Mouse (Mus musculus) heart, embryonic 15.5 days (tissue): Measurements from ENCODE around the gene Lypd4. TPM values are rescaled to one million over a fixed set of nuclear protein-coding genes. Genes with fewer than 3 reads are reported as not detected.
"Not testable (repeated sequence)": the region's sequence is repeated elsewhere in the genome, so short reads cannot be mapped to it uniquely, and the experiment has no call there.

ENCODE experiments used
- ATAC-seq: fragments of 200-750 bp; cut with Nextera tagmentation; replicated peaks from 2 replicates; pipeline ENCODE4 v1.8.0; 2017; ENCODE audit warnings: low read depth, moderate TSS enrichment; ENCODE audit not compliant: insufficient number of reproducible peaks, insufficient read depth, low FRiP score
- H3K27ac ChIP-seq: fragments of 300-500 bp; sonication (generic); 2 replicates; pipeline ENCODE4 v1.5.1; 2015; ENCODE audit warnings: mild to moderate bottlenecking, inconsistent platforms
- H3K27me3 ChIP-seq: fragments of 300-500 bp; sonication (generic); 2 replicates; pipeline ENCODE4 v1.6.1; 2015; ENCODE audit warnings: inconsistent platforms
- H3K36me3 ChIP-seq: fragments of 300-500 bp; sonication (generic); 2 replicates; pipeline ENCODE4 v1.6.1; 2015; ENCODE audit warnings: mild to moderate bottlenecking, inconsistent platforms
- H3K4me1 ChIP-seq: fragments of 300-500 bp; sonication (generic); replicated peaks from 2 replicates; pipeline ENCODE4 v1.6.1; 2015; ENCODE audit warnings: inconsistent platforms
- H3K4me2 ChIP-seq: fragments of 300-500 bp; sonication (generic); 2 replicates; pipeline ENCODE4 v1.6.1; 2015; ENCODE audit warnings: inconsistent platforms, mild to moderate bottlenecking, moderate library complexity
- H3K4me3 ChIP-seq: fragments of 300-500 bp; sonication (generic); 2 replicates; pipeline ENCODE4 v1.5.1; 2015; ENCODE audit warnings: mild to moderate bottlenecking, inconsistent platforms
- H3K9ac ChIP-seq: fragments of 300-500 bp; sonication (generic); 2 replicates; pipeline ENCODE4 v1.6.1; 2015; ENCODE audit warnings: mild to moderate bottlenecking, inconsistent platforms
- H3K9me3 ChIP-seq: fragments of 300-500 bp; sonication (generic); replicated peaks from 2 replicates; pipeline ENCODE4 v1.6.1; 2016; ENCODE audit warnings: inconsistent platforms
- WGBS: fragments of 180-500 bp; shearing (Covaris S2); methylation state at CpG from one replicate; pipeline ENCODE4 v1.1.7; 2015; ENCODE audit warnings: mixed read lengths; 5-methylcytosine and 5-hydroxymethylcytosine counted together
- polyA plus RNA-seq: library from polyadenylated mRNA; unstranded; fragments of >200 nt; fragmentation: Nextera tagmentation; extraction: Ambion mirVana; gene quantifications from 2 replicates; pipeline ENCODE4 v1.2.1, GENCODE M21; 2015

Lypd4 gene
- polyA plus RNA-seq, 1 experiment from 2014 or later: not detected

DNA sequence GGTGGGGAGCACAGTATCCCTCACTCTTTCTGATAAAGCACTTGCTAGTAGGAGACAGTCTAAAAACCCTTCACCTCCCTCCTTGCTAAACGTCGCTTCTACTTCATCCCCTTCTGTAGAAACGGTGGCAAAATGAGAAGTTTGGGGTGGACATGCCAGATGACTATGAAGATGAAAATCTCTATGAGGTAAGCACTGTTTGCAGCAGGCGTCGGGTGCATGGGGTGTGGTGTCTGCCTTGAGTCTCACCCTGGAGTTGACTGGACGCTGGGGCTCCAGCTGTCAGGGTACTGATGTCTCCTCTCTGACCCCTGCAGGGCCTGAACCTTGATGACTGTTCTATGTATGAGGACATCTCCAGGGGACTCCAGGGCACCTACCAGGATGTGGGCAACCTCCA, 31.4 kb upstream of the Lypd4 start:
- ATAC-seq: no peak
- no peak overlapping the region for H3K4me2 ChIP-seq
- H3K27ac ChIP-seq: no peak overlapping the region
- H3K27me3 ChIP-seq: no peaks in the 10 kb centered on the region
- 75% methylated on average over 6 of the region's 6 CpGs for WGBS
- peaks cover 27% of the 10 kb centered on the region for H3K4me1 ChIP-seq
- H3K36me3 ChIP-seq: no peaks in the 10 kb centered on the region
- no peak overlapping the region for H3K4me3 ChIP-seq
- no peaks in the 10 kb centered on the region for H3K9me3 ChIP-seq
- H3K9ac ChIP-seq: no peak overlapping the region

DNA sequence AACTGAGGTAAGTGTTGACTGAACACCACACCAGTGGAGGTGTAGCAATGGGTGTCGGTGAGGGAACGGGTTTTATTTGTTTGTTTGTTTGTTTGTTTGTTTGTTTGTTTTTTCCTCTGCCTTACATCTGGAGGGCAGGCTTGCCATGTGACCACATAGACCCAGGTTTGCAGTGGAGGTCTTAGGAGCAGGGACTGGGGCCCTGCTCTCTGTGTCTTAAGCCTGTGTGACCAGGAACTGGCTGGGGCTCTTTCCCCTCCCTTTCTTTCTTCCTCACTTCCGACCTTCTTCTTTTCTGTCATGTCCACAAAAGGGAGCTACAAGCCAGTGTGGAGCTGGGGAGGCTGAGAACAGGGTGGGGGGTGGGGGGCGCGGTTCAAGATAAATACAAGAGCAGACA, 28.2 kb upstream of the Lypd4 start:
- no peak for ATAC-seq

DNA sequence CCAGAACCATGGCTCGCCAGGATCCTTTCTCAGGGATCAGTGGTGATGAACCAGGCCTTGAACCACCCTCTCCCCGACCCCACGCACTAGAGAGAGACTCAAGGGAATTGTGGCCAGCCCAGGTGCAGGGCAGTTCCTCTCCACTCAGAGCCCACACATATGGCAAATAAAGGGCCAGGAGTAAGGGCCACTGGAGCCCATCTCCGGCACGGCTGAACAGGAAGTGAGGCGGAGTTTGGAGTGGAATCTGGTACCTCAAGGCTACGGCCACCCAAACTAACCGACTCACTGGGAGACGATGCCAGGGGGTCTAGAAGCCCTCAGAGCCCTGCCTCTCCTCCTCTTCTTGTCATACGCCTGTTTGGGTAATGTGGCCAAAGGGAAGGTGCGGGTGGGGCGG, 27.5 kb upstream of the Lypd4 start, which contains the start of gene Cd79a:
Gene Cd79a (plus strand): TSS at position 158 of the 400 bp plus-strand sequence.
- ATAC-seq: no peak
- no peak within 1 kb of the TSS for H3K27ac ChIP-seq
- no peaks in the 10 kb centered on the region for H3K36me3 ChIP-seq
- no peak within 1 kb of the TSS for H3K4me2 ChIP-seq
- H3K9ac ChIP-seq: no peak within 1 kb of the TSS
- H3K4me1 ChIP-seq: peaks cover 6% of the 10 kb centered on the region
- WGBS: 67% methylated on average over 12 of the region's 12 CpGs
- H3K27me3 ChIP-seq: no peaks in the 10 kb centered on the region
- no peak within 1 kb of the TSS for H3K4me3 ChIP-seq
- no peaks in the 10 kb centered on the region for H3K9me3 ChIP-seq

More for the DNA sequence above, 28.2 kb upstream of the Lypd4 start:
- no peak overlapping the region for H3K9ac ChIP-seq
- no peaks in the 10 kb centered on the region for H3K36me3 ChIP-seq
- no peak overlapping the region for H3K4me2 ChIP-seq
- H3K4me3 ChIP-seq: no peak overlapping the region
- 70% methylated on average over 5 of the region's 5 CpGs for WGBS
- peaks cover 10% of the 10 kb centered on the region for H3K4me1 ChIP-seq
- H3K27ac ChIP-seq: no peak overlapping the region
- no peaks in the 10 kb centered on the region for H3K9me3 ChIP-seq
- no peaks in the 10 kb centered on the region for H3K27me3 ChIP-seq

DNA sequence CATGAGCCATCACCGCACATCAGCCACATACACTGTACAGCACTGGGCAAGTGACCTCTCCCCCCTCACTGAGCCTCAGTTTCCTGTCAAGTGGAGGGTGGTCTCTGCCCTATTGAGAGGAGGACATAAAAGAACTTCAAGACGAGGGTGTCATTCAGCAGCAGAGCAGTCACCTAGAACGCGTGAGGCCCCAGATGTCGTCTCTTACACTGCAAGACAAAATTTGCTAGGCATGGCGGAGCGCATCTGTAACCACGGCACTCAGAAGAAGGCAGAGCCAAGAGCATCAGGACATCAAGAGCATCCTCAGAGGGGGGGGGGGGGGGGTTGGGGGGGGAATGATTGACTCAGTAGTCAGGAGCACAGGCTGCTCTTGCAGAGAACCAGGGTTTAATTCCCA, 26.5 kb upstream of the Lypd4 start:
- Histone ChIP-seq H3K9me3 (no peaks in the 10 kb centered on the region), H3K36me3 (no peaks in the 10 kb centered on the region), H3K9ac (no peak overlapping the region), H3K4me1 (no peaks in the 10 kb centered on the region), H3K27ac (no peak overlapping the region), H3K4me3 (no peak overlapping the region), H3K27me3 (no peaks in the 10 kb centered on the region), H3K4me2 (no peak overlapping the region)
- WGBS: 91% methylated on average over 8 of the region's 8 CpGs
- no peak for ATAC-seq

DNA sequence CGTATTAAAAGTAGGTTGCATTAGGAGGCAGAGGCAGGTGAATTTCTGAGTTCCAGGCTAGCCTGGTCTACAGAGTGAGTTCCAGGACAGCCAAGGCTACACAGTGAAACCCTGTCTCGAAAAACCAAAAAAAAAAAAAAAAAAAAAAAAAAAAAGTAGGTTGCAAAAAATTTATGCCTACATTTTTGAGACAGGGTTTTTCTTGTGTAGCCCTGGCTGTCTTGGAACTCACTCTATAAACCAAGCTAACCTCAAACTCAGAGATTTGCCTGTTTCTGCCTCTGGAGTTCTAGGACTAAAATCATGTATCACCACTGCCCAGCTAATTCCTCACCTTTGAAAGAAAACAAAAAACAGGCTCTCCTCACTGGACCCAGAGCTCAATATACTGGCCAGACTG, 26.0 kb upstream of the Lypd4 start:
- H3K4me2 ChIP-seq, ATAC-seq: not testable (repeated sequence)
- WGBS: 78% methylated on average over 2 of the region's 2 CpGs

DNA sequence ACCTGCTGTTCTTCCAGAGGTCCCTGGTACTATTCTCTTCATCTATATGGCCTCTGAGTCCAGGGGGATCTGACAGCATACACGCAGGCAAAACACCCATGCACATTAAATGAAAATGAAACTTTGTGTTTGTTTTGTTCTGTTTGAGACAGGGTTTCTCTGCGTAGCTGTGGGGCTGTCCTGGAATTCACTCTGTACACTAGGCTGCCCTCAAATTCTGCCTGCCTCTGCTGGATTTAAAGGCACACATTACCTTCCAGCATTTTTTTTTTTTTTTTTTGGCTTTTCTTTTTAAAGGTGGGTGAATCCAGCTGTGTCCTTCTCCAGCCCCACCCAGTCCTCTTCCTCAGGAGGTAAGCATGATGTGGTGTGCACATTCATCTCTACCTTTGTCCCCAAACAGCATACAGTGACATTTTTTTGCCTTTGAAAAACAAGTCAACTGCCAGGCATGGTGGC, 22.4 kb upstream of the Lypd4 start:
- Histone ChIP-seq H3K4me3 (no peak overlapping the region), H3K27ac (no peak overlapping the region), H3K36me3 (peaks cover 32% of the 10 kb centered on the region), H3K4me1 (peaks cover 9% of the 10 kb centered on the region), H3K9ac (no peak overlapping the region), H3K9me3 (no peaks in the 10 kb centered on the region), H3K27me3 (no peaks in the 10 kb centered on the region), H3K4me2 (no peak overlapping the region)
- WGBS: 80% methylated on average over 2 of the region's 2 CpGs
- no peak for ATAC-seq

More for the DNA sequence above, 26.0 kb upstream of the Lypd4 start:
- not testable (repeated sequence) for H3K4me1 ChIP-seq, H3K27me3 ChIP-seq, H3K36me3 ChIP-seq, H3K9me3 ChIP-seq, H3K9ac ChIP-seq, H3K27ac ChIP-seq, H3K4me3 ChIP-seq

DNA sequence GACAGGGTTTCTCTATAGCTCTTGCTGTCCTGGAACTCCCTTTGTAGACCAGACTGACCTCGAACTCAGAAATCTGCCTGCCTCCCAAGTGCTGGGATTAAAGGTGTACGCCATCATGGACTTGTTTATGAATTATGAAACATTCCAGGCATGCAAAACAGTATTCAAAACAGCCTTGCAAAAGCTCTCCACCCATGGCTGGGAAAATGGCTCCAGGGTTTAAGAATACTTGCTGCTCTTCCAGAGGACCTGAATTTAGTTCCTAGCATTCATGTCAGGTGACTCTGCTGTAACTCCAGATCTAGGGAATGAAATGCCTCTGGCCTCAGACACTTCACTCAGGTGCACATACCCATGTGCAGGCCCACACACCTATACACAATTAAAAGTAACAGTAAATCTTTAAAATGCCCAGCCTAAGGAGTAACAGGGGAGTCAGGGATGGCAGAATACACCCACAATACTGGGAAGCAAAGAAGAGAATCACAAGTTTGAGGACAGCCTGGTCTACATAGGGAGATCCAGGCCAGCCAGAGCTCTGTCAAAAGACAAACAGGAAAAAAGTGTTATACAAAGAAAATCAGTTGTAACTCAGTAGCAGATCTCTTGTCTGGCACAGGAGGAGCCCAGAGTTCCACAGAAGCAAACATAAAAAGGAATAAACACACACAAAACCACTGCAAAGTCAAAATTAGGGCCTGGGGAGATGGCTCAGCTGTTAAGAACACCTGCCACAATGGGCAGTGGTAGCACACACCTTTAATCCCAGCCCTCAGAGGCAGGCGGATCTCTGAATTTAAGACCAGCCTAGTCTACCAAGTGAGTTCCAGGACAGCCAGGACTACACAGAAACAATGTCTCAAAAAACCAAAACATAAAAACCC, 21.7 kb upstream of the Lypd4 start:
- Histone ChIP-seq H3K36me3 (peaks cover 39% of the 10 kb centered on the region), H3K4me1 (peaks cover 16% of the 10 kb centered on the region), H3K4me3 (no peak overlapping the region), H3K9me3 (no peaks in the 10 kb centered on the region), H3K27ac (no peak overlapping the region), H3K27me3 (no peaks in the 10 kb centered on the region), H3K4me2 (no peak overlapping the region), H3K9ac (no peak overlapping the region)
- 76% methylated on average over 3 of the region's 3 CpGs for WGBS
- ATAC-seq: no peak

DNA sequence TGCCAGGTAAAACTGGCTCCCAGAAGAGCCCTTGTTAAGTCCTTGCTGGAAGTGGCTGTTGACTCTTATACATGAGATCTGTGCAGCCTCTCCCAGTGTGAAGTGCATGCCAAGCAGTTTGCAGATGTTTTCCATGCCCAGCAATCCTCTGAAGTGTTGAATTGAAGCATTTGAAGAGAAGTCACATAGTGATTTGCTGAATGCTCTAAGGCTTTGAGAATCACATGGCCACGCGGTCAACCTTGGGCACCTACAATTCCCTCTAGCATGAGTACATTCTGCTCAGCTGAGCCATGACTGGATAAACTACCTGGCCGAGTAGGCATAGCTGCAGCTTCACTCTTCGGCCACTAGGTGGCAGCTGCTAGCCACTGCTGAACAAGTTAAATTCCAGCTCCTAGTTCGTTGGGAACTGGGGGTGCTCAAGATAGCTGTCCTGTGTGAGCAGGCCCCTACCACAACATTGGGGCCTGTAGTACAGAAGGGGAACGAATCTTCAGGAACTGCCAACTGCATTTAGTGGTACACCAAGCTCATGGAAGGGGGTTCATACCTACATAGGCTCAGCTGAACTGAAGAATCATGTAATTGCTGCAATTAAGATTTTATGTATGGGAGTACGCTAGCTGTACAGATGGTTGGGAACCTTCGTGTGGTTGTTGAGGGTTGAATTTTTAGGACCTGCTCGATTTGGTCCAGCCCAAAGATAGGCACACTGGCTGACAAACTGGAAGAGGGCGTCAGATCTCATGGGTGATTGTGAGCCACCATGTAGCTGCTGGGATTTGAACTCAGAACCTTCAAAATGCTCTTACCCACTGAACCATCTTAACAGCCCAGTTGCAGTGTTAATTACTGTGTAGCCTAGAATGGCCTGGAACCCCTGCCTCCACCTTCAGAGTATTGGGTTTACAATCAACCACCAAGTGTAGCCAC, 20.8 kb upstream of the Lypd4 start:
- Histone ChIP-seq H3K4me2 (no peak overlapping the region), H3K9me3 (no peaks in the 10 kb centered on the region), H3K9ac (no peak overlapping the region), H3K36me3 (peaks cover 47% of the 10 kb centered on the region), H3K27me3 (no peaks in the 10 kb centered on the region), H3K4me1 (peaks cover 25% of the 10 kb centered on the region), H3K27ac (peak overlapping the region; percentile 40; the same call in 1 of the 2 replicates), H3K4me3 (no peak overlapping the region)
- 26% methylated on average over 10 of the region's 10 CpGs for whole genome bisulfite sequencing
- peak; percentile 69 for ATAC-seq

DNA sequence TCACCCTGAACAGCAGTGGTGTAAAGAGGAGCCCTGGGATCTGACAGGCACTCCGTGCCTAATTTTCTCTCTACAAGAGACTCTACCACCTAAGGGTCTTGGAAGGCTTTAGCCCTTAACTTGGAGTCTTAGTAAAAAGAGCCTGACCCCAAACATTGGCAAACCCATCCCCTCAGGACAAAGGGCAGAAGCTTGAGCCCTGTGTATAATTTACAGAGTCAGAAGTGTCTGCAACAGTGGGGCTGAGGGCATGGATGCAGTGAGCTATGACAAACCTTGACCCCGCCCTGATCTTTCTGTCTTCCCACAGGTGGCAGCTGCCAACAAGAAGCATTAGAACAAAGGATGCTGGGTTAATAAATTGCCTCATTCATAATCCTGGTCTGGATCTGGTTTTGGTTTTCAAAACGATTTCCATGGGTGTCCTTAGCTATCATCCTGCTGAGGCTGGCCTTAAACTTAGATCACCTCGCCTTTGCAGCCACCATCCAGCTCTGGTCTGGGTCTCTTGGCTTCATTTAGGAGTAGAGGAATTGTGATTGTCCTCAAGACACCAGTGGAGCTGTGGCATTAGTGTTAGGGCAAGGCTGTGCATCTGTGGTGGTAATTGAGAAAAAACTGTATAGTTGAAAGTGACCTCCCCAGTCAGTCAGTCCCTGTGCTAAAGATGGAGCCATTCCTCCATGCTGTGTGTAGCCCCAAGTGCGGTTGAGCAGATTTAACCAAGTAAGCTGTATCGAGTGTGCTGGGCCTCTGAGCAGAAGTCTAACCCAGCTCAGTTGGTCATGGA, 19.9 kb upstream of the Lypd4 start:
- Histone ChIP-seq H3K9ac (no peak overlapping the region), H3K27me3 (no peaks in the 10 kb centered on the region), H3K4me1 (peaks cover 28% of the 10 kb centered on the region), H3K4me2 (no peak overlapping the region), H3K36me3 (peaks cover 47% of the 10 kb centered on the region), H3K9me3 (no peaks in the 10 kb centered on the region), H3K4me3 (no peak overlapping the region), H3K27ac (peak overlapping the region; percentile 40; the same call in 1 of the 2 replicates)
- no peak for ATAC-seq
- 80% methylated on average over 6 of the region's 6 CpGs for WGBS

DNA sequence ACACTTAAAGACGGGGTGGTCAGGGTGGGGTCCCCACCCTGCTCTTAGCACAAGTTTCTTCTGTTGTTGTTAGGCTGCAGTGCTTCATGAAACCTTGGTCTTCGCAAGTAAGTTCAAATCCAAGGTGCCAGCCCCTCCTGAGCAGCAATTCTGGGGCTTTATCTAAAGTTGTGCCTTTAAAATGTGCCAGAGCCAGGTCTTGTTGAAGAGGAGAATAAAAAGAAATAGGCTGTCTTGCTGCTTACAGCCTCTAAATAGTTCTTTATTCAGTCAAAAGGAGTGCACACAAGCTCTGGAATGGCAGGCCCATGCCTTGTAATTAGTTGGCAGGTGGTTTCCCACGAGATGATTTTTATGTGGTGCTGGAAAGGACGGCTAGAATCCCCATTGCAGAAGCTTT, 17.4 kb upstream of the Lypd4 start:
- H3K4me2 ChIP-seq: peak overlapping the region; percentile 69; the same call in 1 of the 2 replicates
- H3K9me3 ChIP-seq: no peaks in the 10 kb centered on the region
- peaks cover 47% of the 10 kb centered on the region for H3K36me3 ChIP-seq
- no peaks in the 10 kb centered on the region for H3K27me3 ChIP-seq
- peak overlapping the region; percentile 99; the same call in 1 of the 2 replicates for H3K9ac ChIP-seq
- 0 out of 2 replicates have a peak overlapping the region, but pooled peaks have one; percentile 87 for H3K4me3 ChIP-seq
- 72% methylated on average over 4 of the region's 4 CpGs for WGBS
- 0 out of 2 replicates have a peak overlapping the region, but pooled peaks have one; percentile 4 for H3K27ac ChIP-seq
- peaks cover 31% of the 10 kb centered on the region for H3K4me1 ChIP-seq
- no peak for ATAC-seq
